Mouse (Mus musculus) forebrain, embryonic 13.5 days (tissue): ENCODE measurements around the gene Rnf213. TPM values are rescaled to one million over a fixed set of nuclear protein-coding genes. Genes with fewer than 3 reads are reported as not detected.
A peak's percentile ranks its signal among the peaks of the same experiment; 100 is the strongest.

Experiments used
- ATAC-seq: fragments of 200-750 bp; cut with Nextera tagmentation; 2 replicates; pipeline ENCODE4 v1.8.0; 2017
- H3K27ac ChIP-seq: fragments of 300-500 bp; sonication (generic); 2 replicates; pipeline ENCODE4 v1.5.1; 2015; ENCODE audit warnings: inconsistent platforms, mild to moderate bottlenecking, moderate library complexity
- H3K27me3 ChIP-seq: fragments of 300-500 bp; sonication (generic); 2 replicates; pipeline ENCODE4 v1.6.1; 2015; ENCODE audit warnings: mild to moderate bottlenecking, inconsistent platforms
- H3K36me3 ChIP-seq: fragments of 300-500 bp; sonication (generic); 2 replicates; pipeline ENCODE4 v1.6.1; 2015; ENCODE audit warnings: mild to moderate bottlenecking, inconsistent platforms; ENCODE audit not compliant: poor library complexity, severe bottlenecking
- H3K4me1 ChIP-seq: fragments of 300-500 bp; sonication (generic); 2 replicates; pipeline ENCODE4 v1.6.1; 2015; ENCODE audit warnings: inconsistent platforms
- H3K4me2 ChIP-seq: fragments of 300-500 bp; sonication (generic); 2 replicates; pipeline ENCODE4 v1.6.1; 2015; ENCODE audit warnings: inconsistent platforms, mild to moderate bottlenecking, moderate library complexity
- H3K4me3 ChIP-seq: fragments of 300-500 bp; sonication (generic); 2 replicates; pipeline ENCODE4 v1.5.1; 2015; ENCODE audit warnings: mild to moderate bottlenecking, inconsistent platforms
- H3K9ac ChIP-seq: fragments of 300-500 bp; sonication (generic); 2 replicates; pipeline ENCODE4 v1.6.1; 2015; ENCODE audit warnings: mild to moderate bottlenecking, inconsistent platforms
- H3K9me3 ChIP-seq: fragments of 300-500 bp; sonication (generic); replicated peaks from 2 replicates; pipeline ENCODE4 v1.6.1; 2016; ENCODE audit warnings: inconsistent platforms
- WGBS: fragments of 180-500 bp; shearing (Covaris S2); methylation state at CpG from one replicate; pipeline ENCODE4 v1.1.7; 2015; 5-methylcytosine and 5-hydroxymethylcytosine counted together
- polyA plus RNA-seq: library from polyadenylated mRNA; unstranded; fragments of >200 nt; fragmentation: Nextera tagmentation; extraction: Ambion mirVana; gene quantifications from 2 replicates; pipeline ENCODE4 v1.2.1, GENCODE M21; 2015

The Rnf213 gene
- polyA plus RNA-seq, 1 experiment from 2014 or later: 0.83 TPM

- WGBS: 42% methylated on average over 5 of the region's 5 CpGs
- peak; percentile 57 for ATAC-seq
- H3K27ac ChIP-seq: peak overlapping the region; percentile 83
Observed at GRCm38 (mm10) chr11:119509165-119509776, 116.4 kb downstream of the Rnf213 start.

GRCm38 (mm10) chr11:119513038-119513659, 120.2 kb downstream of the Rnf213 start:
- WGBS: 48% methylated on average over 9 of the region's 9 CpGs
- H3K4me3 ChIP-seq: no peak overlapping the region
- H3K4me1 ChIP-seq: peaks cover 82% of the 10 kb centered on the region
- 0 out of 2 replicates have a peak overlapping the region, but pooled peaks have one; percentile 2 for H3K27ac ChIP-seq
- H3K27me3 ChIP-seq: no peaks in the 10 kb centered on the region
- no peak overlapping the region for H3K9ac ChIP-seq
- ATAC-seq: no peak
- no peak overlapping the region for H3K4me2 ChIP-seq
- no peaks in the 10 kb centered on the region for H3K9me3 ChIP-seq
- peaks cover 11% of the 10 kb centered on the region for H3K36me3 ChIP-seq

More at GRCm38 (mm10) chr11:119509165-119509776, 116.4 kb downstream of the Rnf213 start:
- H3K4me3 ChIP-seq: no peak overlapping the region
- H3K9ac ChIP-seq: no peak overlapping the region
- H3K4me1 ChIP-seq: peaks cover 51% of the 10 kb centered on the region
- H3K27me3 ChIP-seq: no peaks in the 10 kb centered on the region
- no peaks in the 10 kb centered on the region for H3K9me3 ChIP-seq
- no peak overlapping the region for H3K4me2 ChIP-seq
- H3K36me3 ChIP-seq: peaks cover 43% of the 10 kb centered on the region

GRCm38 (mm10) chr11:119514108-119514860, 121.4 kb downstream of the Rnf213 start:
- peak overlapping the region; percentile 52 for H3K4me2 ChIP-seq
- H3K36me3 ChIP-seq: no peaks in the 10 kb centered on the region; the same call in 1 of the 2 replicates
- H3K27ac ChIP-seq: peak overlapping the region; percentile 95
- peaks cover 70% of the 10 kb centered on the region for H3K4me1 ChIP-seq
- peak overlapping the region; percentile 59; the same call in 1 of the 2 replicates for H3K9ac ChIP-seq
- ATAC-seq: peak; percentile 14; the same call in 1 of the 2 replicates
- H3K4me3 ChIP-seq: peak overlapping the region; percentile 18; the same call in 1 of the 2 replicates
- no peaks in the 10 kb centered on the region for H3K27me3 ChIP-seq
- WGBS: 29% methylated on average over 16 of the region's 16 CpGs
- H3K9me3 ChIP-seq: no peaks in the 10 kb centered on the region

- Histone ChIP-seq H3K4me3 (peak overlapping the region; percentile 18), H3K4me1 (peaks cover 62% of the 10 kb centered on the region), H3K36me3 (no peaks in the 10 kb centered on the region), H3K9ac (peak overlapping the region; percentile 59), H3K27me3 (no peaks in the 10 kb centered on the region), H3K9me3 (no peaks in the 10 kb centered on the region), H3K4me2 (peak overlapping the region; percentile 52), H3K27ac (peak overlapping the region; percentile 95)
- ATAC-seq: peak; percentile 82
- WGBS: 2% methylated on average over 21 of the region's 21 CpGs
Observed at GRCm38 (mm10) chr11:119514967-119515636, 122.2 kb downstream of the Rnf213 start.

- Histone ChIP-seq H3K36me3 (no peaks in the 10 kb centered on the region), H3K27me3 (no peaks in the 10 kb centered on the region), H3K4me2 (peak overlapping the region; percentile 52), H3K9me3 (no peaks in the 10 kb centered on the region), H3K4me1 (peaks cover 58% of the 10 kb centered on the region), H3K9ac (peak overlapping the region; percentile 59; the same call in 1 of the 2 replicates), H3K27ac (peak overlapping the region; percentile 95), H3K4me3 (no peak overlapping the region)
- WGBS: 67% methylated on average over 16 of the region's 16 CpGs
- ATAC-seq: peak; percentile 9; the same call in 1 of the 2 replicates
Observed at GRCm38 (mm10) chr11:119515823-119516676, 123.2 kb downstream of the Rnf213 start.

- Histone ChIP-seq H3K9ac (no peak overlapping the region), H3K4me3 (no peak overlapping the region), H3K36me3 (no peaks in the 10 kb centered on the region), H3K27ac (peak overlapping the region; percentile 60), H3K9me3 (no peaks in the 10 kb centered on the region), H3K4me1 (peaks cover 53% of the 10 kb centered on the region), H3K4me2 (no peak overlapping the region), H3K27me3 (no peaks in the 10 kb centered on the region)
- no peak; the same call in 1 of the 2 replicates for ATAC-seq
- 66% methylated on average over 12 of the region's 12 CpGs for WGBS
Observed at GRCm38 (mm10) chr11:119516677-119517361, 123.9 kb downstream of the Rnf213 start.

- WGBS: 96% methylated on average over 1 of the region's 1 CpGs
- Histone ChIP-seq H3K4me3 (no peak overlapping the region), H3K4me2 (no peak overlapping the region), H3K36me3 (no peaks in the 10 kb centered on the region), H3K9me3 (no peaks in the 10 kb centered on the region), H3K4me1 (peaks cover 34% of the 10 kb centered on the region), H3K9ac (no peak overlapping the region), H3K27me3 (no peaks in the 10 kb centered on the region), H3K27ac (no peak overlapping the region)
- no peak for ATAC-seq
Observed at GRCm38 (mm10) chr11:119519387-119519786, 126.5 kb downstream of the Rnf213 start.

- ATAC-seq: no peak
- Histone ChIP-seq H3K9ac (no peak overlapping the region), H3K27me3 (no peaks in the 10 kb centered on the region), H3K36me3 (no peaks in the 10 kb centered on the region), H3K4me1 (peaks cover 31% of the 10 kb centered on the region), H3K9me3 (no peaks in the 10 kb centered on the region), H3K4me2 (no peak overlapping the region), H3K27ac (no peak overlapping the region), H3K4me3 (no peak overlapping the region)
- WGBS: 82% methylated on average over 5 of the region's 5 CpGs
Observed at GRCm38 (mm10) chr11:119520005-119520712, 127.3 kb downstream of the Rnf213 start.

GRCm38 (mm10) chr11:119520713-119521063, 127.8 kb downstream of the Rnf213 start:
- no peak for ATAC-seq
- H3K27me3 ChIP-seq: no peaks in the 10 kb centered on the region
- no peaks in the 10 kb centered on the region for H3K9me3 ChIP-seq
- peaks cover 26% of the 10 kb centered on the region for H3K4me1 ChIP-seq
- H3K36me3 ChIP-seq: no peaks in the 10 kb centered on the region
- H3K27ac ChIP-seq: no peak overlapping the region
- H3K9ac ChIP-seq: no peak overlapping the region
- no peak overlapping the region for H3K4me3 ChIP-seq
- H3K4me2 ChIP-seq: no peak overlapping the region

- 84% methylated on average over 6 of the region's 6 CpGs for WGBS
- Histone ChIP-seq H3K4me2 (no peak overlapping the region), H3K27me3 (no peaks in the 10 kb centered on the region), H3K9ac (no peak overlapping the region), H3K9me3 (no peaks in the 10 kb centered on the region), H3K4me3 (no peak overlapping the region), H3K36me3 (no peaks in the 10 kb centered on the region), H3K4me1 (peaks cover 11% of the 10 kb centered on the region), H3K27ac (no peak overlapping the region)
- ATAC-seq: no peak
Observed at GRCm38 (mm10) chr11:119521920-119522710, 129.2 kb downstream of the Rnf213 start.
